ENCODE assay signal across 20 mouse cellular contexts in the genomic region with DNA sequence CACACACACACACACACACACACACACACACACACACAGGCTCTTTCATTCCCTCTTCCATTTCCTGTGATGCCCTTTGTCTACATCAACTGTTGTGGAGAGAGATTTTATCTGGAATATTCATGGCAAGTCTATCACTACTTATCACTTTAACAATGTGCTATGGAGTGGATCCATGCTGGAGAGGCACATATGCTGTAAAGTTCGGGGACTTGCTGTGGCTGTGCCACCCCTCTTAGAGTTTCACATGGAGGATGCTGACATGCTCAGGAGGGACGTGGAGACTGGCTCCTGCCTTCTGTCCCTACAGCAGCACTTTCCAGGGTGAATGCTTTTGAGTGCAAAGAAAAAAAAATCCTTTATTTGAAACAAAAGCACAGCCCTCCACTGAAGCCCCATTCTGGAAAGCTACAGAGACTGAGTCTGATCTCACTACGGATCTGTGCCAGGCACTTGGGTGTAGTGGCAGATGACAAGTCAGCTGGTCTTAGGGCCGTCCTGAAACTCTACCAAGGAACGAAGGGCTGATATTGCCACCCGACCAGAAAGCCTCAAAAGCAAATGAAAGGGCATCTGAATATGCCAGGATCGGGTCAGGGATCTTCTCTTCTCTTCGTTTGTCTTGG.
DNase-seq lines count a peak whose midpoint lies in the region; ATAC-seq lines count a peak whose summit lies in the region.
"Had no signal": no experiment of that assay in that cellular context is flagged by ENCODE, and none has a peak within 500 bp of the region (broad histone marks: within the 10 kb centered on the region; RNA-seq: fewer than 3 reads in every experiment).

No protein-coding gene starts in this region.

- H3K27ac ChIP-seq in forebrain, embryonic 13.5 days: no peak overlapping the region
- H3K27ac ChIP-seq in forebrain, embryonic 10.5 days: no peak overlapping the region
- H3K27ac ChIP-seq: embryonic facial prominence, embryonic 13.5 days; limb, embryonic 15.5 days; stomach, embryonic 15.5 days had no signal

- no peak overlapping the region for H3K4me3 ChIP-seq in forebrain, embryonic 13.5 days
- no peak overlapping the region for H3K4me3 ChIP-seq in forebrain, embryonic 10.5 days
- H3K4me3 ChIP-seq: embryonic facial prominence, embryonic 13.5 days; limb, embryonic 15.5 days; stomach, embryonic 15.5 days had no signal

- no peak overlapping the region for H3K4me2 ChIP-seq in forebrain, embryonic 13.5 days
- H3K4me2 ChIP-seq: embryonic facial prominence, embryonic 13.5 days; limb, embryonic 15.5 days; stomach, embryonic 15.5 days had no signal

- DNase-seq in forebrain, embryonic 10.5 days (ENCODE audit: extremely low spot score, low spot score): no peak
- DNase-seq in layer of hippocampus, adult 9-11 months: peak; percentile 56
- no peak for DNase-seq in layer of hippocampus, postnatal 10 days (ENCODE audit: low spot score in 2 of 2)
- peak; percentile 85 for DNase-seq in brain, adult 2 months (ENCODE audit: low read depth, low spot score)
- DNase-seq in cerebellum, adult 9-11 months: peak; percentile 72
- DNase-seq in kidney, adult 9 months: no peak
- no peak for DNase-seq in kidney, postnatal 10 days
- DNase-seq: adrenal gland, adult 2 months; heart, postnatal 4 days; kidney, adult 8-10 months; liver, postnatal 0 days; right cerebral cortex, postnatal 14 days; thymus, adult 2 months had no signal

- no peaks in the 10 kb centered on the region for H3K36me3 ChIP-seq in forebrain, embryonic 13.5 days (ENCODE audit: poor library complexity, severe bottlenecking)
- no peaks in the 10 kb centered on the region for H3K36me3 ChIP-seq in forebrain, embryonic 10.5 days (replicated peaks)
- H3K36me3 ChIP-seq: embryonic facial prominence, embryonic 13.5 days; limb, embryonic 15.5 days; stomach, embryonic 15.5 days had no signal

- H3K27me3 ChIP-seq in forebrain, embryonic 13.5 days: no peaks in the 10 kb centered on the region
- H3K27me3 ChIP-seq in forebrain, embryonic 10.5 days (ENCODE audit: poor library complexity, severe bottlenecking): no peaks in the 10 kb centered on the region
- H3K27me3 ChIP-seq: CH12.LX; embryonic facial prominence, embryonic 13.5 days; limb, embryonic 15.5 days; megakaryocyte, embryonic 14.5 days; stomach, embryonic 15.5 days had no signal

- H3K9ac ChIP-seq in forebrain, embryonic 13.5 days: no peak overlapping the region
- H3K9ac ChIP-seq: embryonic facial prominence, embryonic 13.5 days; limb, embryonic 15.5 days; liver, postnatal 0 days; stomach, embryonic 15.5 days had no signal

- WGBS in forebrain, embryonic 13.5 days: 52% methylated on average over 8 of the region's 8 CpGs
- 71% methylated on average over 8 of the region's 8 CpGs for WGBS in forebrain, embryonic 10.5 days

- H3K9me3 ChIP-seq in forebrain, embryonic 13.5 days (replicated peaks): no peaks in the 10 kb centered on the region
- H3K9me3 ChIP-seq in forebrain, embryonic 10.5 days: no peaks in the 10 kb centered on the region
- H3K9me3 ChIP-seq: embryonic facial prominence, embryonic 13.5 days; limb, embryonic 15.5 days; megakaryocyte, embryonic 14.5 days; stomach, embryonic 15.5 days had no signal

- ATAC-seq in forebrain, embryonic 13.5 days: peak; percentile 59
- ATAC-seq: inflammation-experienced regulatory T-cells, adult 6 months; liver, postnatal 0 days had no signal

- H3K4me1 ChIP-seq in forebrain, embryonic 13.5 days: peaks cover 22% of the 10 kb centered on the region
- H3K4me1 ChIP-seq in forebrain, embryonic 10.5 days: peaks cover 6% of the 10 kb centered on the region
- H3K4me1 ChIP-seq: embryonic facial prominence, embryonic 13.5 days; limb, embryonic 15.5 days; stomach, embryonic 15.5 days had no signal

Comparison
In these comparisons a context has a peak if more than half of its experiments do, and no peak if none do; other contexts are left out.
1. DNase-seq: peak in layer of hippocampus, adult 9-11 months (single experiment), brain, adult 2 months (single experiment) and cerebellum, adult 9-11 months (single experiment); none in forebrain, embryonic 10.5 days (single experiment), layer of hippocampus, postnatal 10 days (0 of 2), kidney, adult 9 months (single experiment) and kidney, postnatal 10 days (single experiment).